Mouse (Mus musculus) A20 (cell line): ENCODE results near the gene Lrrc74b.

Source experiments
- DNase-seq: peaks from one replicate; pipeline ENCODE4 v3.0.0-alpha.2; 2011; ENCODE audit warnings: low read depth, low spot score

The Lrrc74b gene

DNA sequence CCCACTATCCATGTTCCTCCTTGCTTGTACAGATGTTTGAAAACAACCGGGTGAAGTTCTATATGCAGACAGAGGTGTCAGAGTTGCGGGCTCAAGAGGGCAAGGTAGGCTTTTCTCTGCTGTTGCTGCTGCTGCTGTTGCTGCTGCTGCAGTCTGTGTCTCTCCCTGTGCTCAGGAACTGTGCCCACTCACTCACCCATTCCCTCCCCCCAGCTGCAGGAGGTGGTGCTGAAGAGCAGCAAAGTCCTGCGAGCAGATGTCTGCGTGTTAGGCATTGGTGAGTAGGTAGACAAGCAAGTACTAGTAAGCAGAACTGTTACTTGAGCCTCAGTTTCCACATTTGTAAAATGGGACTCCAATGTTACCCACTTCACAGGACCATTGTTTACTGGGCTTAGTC, 58.4 kb downstream of the Lrrc74b start:
- DNase-seq: no peak

DNA sequence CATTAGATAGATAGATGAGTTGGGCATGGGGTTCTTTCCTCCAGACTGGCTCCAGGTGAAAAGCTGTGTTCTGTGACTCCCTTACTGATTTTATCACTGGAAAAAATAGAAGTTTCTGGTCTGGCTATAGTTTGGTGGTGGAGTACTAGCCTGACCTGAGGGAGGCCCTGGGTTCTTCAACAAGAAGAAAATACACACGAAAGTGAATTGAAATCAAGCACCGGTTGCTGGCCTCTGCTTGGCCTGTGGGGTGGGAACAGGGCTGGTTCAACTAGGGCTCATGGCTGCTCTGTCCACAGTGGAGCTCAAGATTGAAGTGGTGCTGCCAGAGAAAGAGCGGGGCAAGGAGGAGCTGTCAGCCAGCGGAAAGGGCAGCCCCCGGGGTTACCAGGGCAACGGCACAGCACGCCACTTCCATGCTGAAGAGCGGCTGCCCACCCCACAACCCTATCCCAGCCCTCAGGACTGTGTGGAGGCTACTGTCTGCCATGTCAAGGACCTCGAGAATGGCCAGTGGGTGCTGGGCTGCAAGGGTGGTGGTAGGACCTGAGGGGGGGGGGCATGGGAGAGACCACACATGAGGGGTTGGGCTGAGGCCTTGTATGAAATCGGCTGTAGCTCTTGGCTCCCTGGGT, 61.7 kb downstream of the Lrrc74b start:
- DNase-seq: no peak

DNA sequence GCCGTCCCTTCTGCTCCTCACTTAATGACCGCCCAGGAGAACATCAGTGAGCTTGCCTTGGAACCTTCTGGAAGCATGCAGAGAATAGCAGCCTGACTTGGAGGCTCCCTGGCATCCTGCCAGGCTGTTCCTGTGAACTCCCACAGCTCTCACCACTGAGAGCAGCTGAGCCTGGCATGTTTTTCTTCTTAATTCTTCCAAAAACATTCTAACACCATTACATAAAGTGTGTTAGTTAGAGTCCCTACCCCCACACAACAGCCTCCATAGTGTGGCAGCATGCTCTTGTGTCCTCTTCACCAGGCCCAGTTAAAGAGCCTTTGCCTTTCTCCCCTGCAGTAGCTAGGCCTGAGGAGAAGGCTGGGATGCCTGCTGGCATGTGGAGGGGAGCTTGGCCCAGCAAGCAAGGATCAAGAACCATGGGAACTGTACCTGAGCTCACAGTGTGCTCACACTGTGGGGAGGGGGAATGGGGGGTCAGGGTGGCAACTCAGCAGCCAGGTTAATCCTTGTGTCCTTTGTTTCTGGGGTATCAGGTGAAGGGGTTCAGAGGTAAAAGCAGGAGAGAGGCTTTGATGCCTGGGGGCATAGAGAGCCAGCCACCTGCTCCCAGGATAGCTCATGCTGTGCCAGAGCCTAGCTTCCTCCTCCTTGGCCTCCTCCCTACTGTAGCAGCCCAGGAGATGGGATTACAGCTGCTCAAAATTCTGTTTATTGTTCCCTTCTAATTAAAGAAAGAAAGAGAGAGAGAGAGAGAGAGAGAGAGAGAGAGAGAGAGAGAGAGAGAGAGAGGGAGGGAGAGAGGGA, 64.3 kb downstream of the Lrrc74b start:
- no peak for DNase-seq
